Mouse (Mus musculus) hindbrain, postnatal 0 days (tissue): ENCODE measurements at regions not wholly inside any gene's neighbourhood (a gene's known extent, or its start where the extent isn't known, plus 50 kb on each side); places are given as distances from the start of the nearest gene placed in this dataset.
A peak's percentile ranks its signal among the peaks of the same experiment; 100 is the strongest.

Experiments
- ATAC-seq: fragments of 200-750 bp; cut with Nextera tagmentation; 2 replicates; pipeline ENCODE4 v1.8.0; 2017; ENCODE audit warnings: mild to moderate bottlenecking, moderate TSS enrichment, moderate library complexity
- DNase-seq: peaks from one replicate; pipeline ENCODE4 v3.0.0-alpha.2; 2015; ENCODE audit warnings: low spot score
- H3K27ac ChIP-seq: fragments of 300-500 bp; sonication (generic); 2 replicates; pipeline ENCODE4 v1.5.1; 2014; ENCODE audit warnings: mild to moderate bottlenecking
- H3K27me3 ChIP-seq: fragments of 300-500 bp; sonication (generic); 2 replicates; pipeline ENCODE4 v1.6.1; 2014; ENCODE audit warnings: low read length, mixed read lengths; ENCODE audit not compliant: insufficient read depth
- H3K36me3 ChIP-seq: fragments of 300-500 bp; sonication (generic); 2 replicates; pipeline ENCODE4 v1.6.1; 2014; ENCODE audit warnings: low read length, mixed read lengths; ENCODE audit not compliant: insufficient read depth
- H3K4me1 ChIP-seq: fragments of 300-500 bp; sonication (generic); 2 replicates; pipeline ENCODE4 v1.6.1; 2014; ENCODE audit warnings: antibody characterized with exemption, low read length, mixed read lengths; ENCODE audit not compliant: insufficient read depth
- H3K4me2 ChIP-seq: fragments of 300-500 bp; sonication (generic); 2 replicates; pipeline ENCODE4 v1.6.1; 2014; ENCODE audit warnings: low read depth, mild to moderate bottlenecking, low read length, moderate library complexity, mixed read lengths
- H3K4me3 ChIP-seq: fragments of 300-500 bp; sonication (generic); 2 replicates; pipeline ENCODE4 v1.5.1; 2014; ENCODE audit warnings: low read length
- H3K9ac ChIP-seq: fragments of 300-500 bp; sonication (generic); replicated peaks from 2 replicates; pipeline ENCODE4 v1.6.1; 2014; ENCODE audit warnings: mild to moderate bottlenecking, low read length, moderate library complexity, mixed read lengths
- H3K9me3 ChIP-seq: fragments of 300-500 bp; sonication (generic); 2 replicates; pipeline ENCODE4 v1.6.1; 2016; ENCODE audit warnings: low read length, mixed read lengths
- CTCF ChIP-seq: IDR thresholded peaks from 2 replicates; pipeline ENCODE4 v1.5.1; 2016; ENCODE audit warnings: antibody characterized with exemption, control low read depth, low read depth
- WGBS: fragments of 180-500 bp; shearing (Covaris S2); extraction: QIAGEN DNeasy Blood & Tissue Kit; methylation state at CpG from one replicate; pipeline ENCODE4 v1.1.7; 2014; 5-methylcytosine and 5-hydroxymethylcytosine counted together

GRCm38 (mm10) chr2:138688140-138688871, 431.9 kb downstream of the Btbd3 start:
- DNase-seq (peak; percentile 43), ATAC-seq (no peak)
- Histone ChIP-seq H3K36me3 (no peaks in the 10 kb centered on the region), H3K9ac (no peak overlapping the region), H3K4me2 (no peak overlapping the region), H3K4me3 (no peak overlapping the region), H3K27me3 (no peaks in the 10 kb centered on the region), H3K9me3 (no peaks in the 10 kb centered on the region), H3K27ac (no peak overlapping the region), H3K4me1 (no peaks in the 10 kb centered on the region)
- no peak for TF ChIP-seq CTCF

GRCm38 (mm10) chr2:138689497-138689896, 433.1 kb downstream of the Btbd3 start:
- H3K27ac ChIP-seq: no peak overlapping the region
- DNase-seq (no peak), ATAC-seq (no peak)
- no peaks in the 10 kb centered on the region for H3K4me1 ChIP-seq
- H3K27me3 ChIP-seq: no peaks in the 10 kb centered on the region
- 87% methylated on average over 5 of the region's 5 CpGs for WGBS
- H3K4me3 ChIP-seq: no peak overlapping the region
- H3K9me3 ChIP-seq: no peaks in the 10 kb centered on the region
- no peak overlapping the region for H3K4me2 ChIP-seq
- no peak for TF ChIP-seq CTCF
- H3K36me3 ChIP-seq: no peaks in the 10 kb centered on the region
- no peak overlapping the region for H3K9ac ChIP-seq

- DNase-seq (no peak), ATAC-seq (no peak)
- Histone ChIP-seq H3K36me3 (no peaks in the 10 kb centered on the region), H3K9ac (no peak overlapping the region), H3K4me1 (no peaks in the 10 kb centered on the region), H3K27me3 (no peaks in the 10 kb centered on the region), H3K4me3 (no peak overlapping the region), H3K9me3 (no peaks in the 10 kb centered on the region), H3K27ac (no peak overlapping the region), H3K4me2 (no peak overlapping the region)
- 84% methylated on average over 4 of the region's 4 CpGs for WGBS
- no peak for TF ChIP-seq CTCF
Measured at GRCm38 (mm10) chr2:138702783-138703182, 446.4 kb downstream of the Btbd3 start.

GRCm38 (mm10) chr2:138703943-138704541, 447.7 kb downstream of the Btbd3 start:
- no peak for TF ChIP-seq CTCF
- Histone ChIP-seq H3K27ac (no peak overlapping the region), H3K9ac (no peak overlapping the region), H3K4me3 (no peak overlapping the region), H3K4me1 (no peaks in the 10 kb centered on the region), H3K9me3 (no peaks in the 10 kb centered on the region), H3K4me2 (no peak overlapping the region), H3K36me3 (no peaks in the 10 kb centered on the region), H3K27me3 (no peaks in the 10 kb centered on the region)
- ATAC-seq (no peak), DNase-seq (no peak)
- WGBS: 83% methylated on average over 4 of the region's 4 CpGs

GRCm38 (mm10) chr2:138708763-138709162, 452.4 kb downstream of the Btbd3 start:
- ATAC-seq (no peak), DNase-seq (no peak)
- Histone ChIP-seq H3K27ac (no peak overlapping the region), H3K4me1 (no peaks in the 10 kb centered on the region), H3K9ac (no peak overlapping the region), H3K4me3 (no peak overlapping the region), H3K9me3 (no peaks in the 10 kb centered on the region), H3K27me3 (no peaks in the 10 kb centered on the region), H3K4me2 (no peak overlapping the region), H3K36me3 (no peaks in the 10 kb centered on the region)
- no peak for TF ChIP-seq CTCF
- 23% methylated on average over 2 of the region's 2 CpGs for WGBS

- 68% methylated on average over 2 of the region's 2 CpGs for WGBS
- Histone ChIP-seq H3K9ac (no peak overlapping the region), H3K9me3 (no peaks in the 10 kb centered on the region), H3K27ac (no peak overlapping the region), H3K36me3 (no peaks in the 10 kb centered on the region), H3K27me3 (no peaks in the 10 kb centered on the region), H3K4me2 (no peak overlapping the region), H3K4me3 (no peak overlapping the region), H3K4me1 (no peaks in the 10 kb centered on the region)
- no peak for TF ChIP-seq CTCF
- no peak for DNase-seq
- no peak for ATAC-seq
Measured at GRCm38 (mm10) chr2:138733846-138734245, 477.5 kb downstream of the Btbd3 start.

GRCm38 (mm10) chr2:138744806-138745205, 488.4 kb downstream of the Btbd3 start:
- H3K36me3 ChIP-seq: no peaks in the 10 kb centered on the region
- H3K27me3 ChIP-seq: no peaks in the 10 kb centered on the region
- H3K4me1 ChIP-seq: no peaks in the 10 kb centered on the region
- DNase-seq: no peak
- TF ChIP-seq CTCF: no peak
- 82% methylated on average over 4 of the region's 4 CpGs for WGBS
- no peak overlapping the region for H3K9ac ChIP-seq
- no peak for ATAC-seq
- H3K4me3 ChIP-seq: no peak overlapping the region
- no peak overlapping the region for H3K27ac ChIP-seq
- H3K9me3 ChIP-seq: no peaks in the 10 kb centered on the region
- no peak overlapping the region for H3K4me2 ChIP-seq
